Mouse (Mus musculus): ENCODE measurements around the gene Krtap5-5. TPM values are rescaled to one million over a fixed set of nuclear protein-coding genes. Genes with fewer than 3 reads are reported as not detected.
"Not testable (repeated sequence)": the region's sequence is repeated elsewhere in the genome, so short reads cannot be mapped to it uniquely, and the experiment has no call there.

Gene Krtap5-5
- total RNA-seq (2021): not detected

- DNase-seq; intact Hi-C loops (cut with DNase I): not testable (repeated sequence)
Observed at GRCm38 (mm10) chr7:142229871-142230270, at the start of gene Krtap5-5. Gene Krtap5-5 (minus strand): TSS chr7:142229971.

DNA sequence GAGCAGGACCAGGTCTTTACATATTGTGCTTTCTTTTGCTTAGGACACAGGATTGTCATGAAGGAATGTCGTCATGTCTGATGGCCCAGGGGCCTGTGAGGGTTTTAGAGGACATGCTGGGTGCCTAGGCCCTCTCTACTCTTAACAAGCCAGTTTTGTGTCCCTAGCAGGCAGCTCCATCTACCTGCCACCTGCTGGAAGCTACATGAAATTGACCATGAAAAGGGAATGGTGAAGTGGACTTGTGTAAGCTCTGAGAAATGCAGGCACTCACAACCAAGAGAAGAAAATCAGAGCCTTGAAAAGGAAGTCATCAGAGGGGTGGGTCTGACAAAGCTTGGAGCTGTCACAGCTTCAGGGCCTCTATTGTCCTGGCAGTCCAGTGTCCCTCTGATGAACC is 49.5 kb upstream of the Krtap5-5 start:
- DNase-seq; intact Hi-C loops (cut with DNase I): not testable (repeated sequence)

- intact Hi-C loops (cut with DNase I): loop anchor here (1.0 kb wide), 1 partner anchor 15 kb away; no protein-coding TSS in a partner anchor
- peak; percentile 69 for DNase-seq
Observed at GRCm38 (mm10) chr7:142278183-142278582, 48.4 kb upstream of the Krtap5-5 start.

GRCm38 (mm10) chr7:142274263-142274662 is 44.5 kb upstream of the Krtap5-5 start, which contains the start of gene Gm4559:
Gene Gm4559 (minus strand): TSS chr7:142274363.
- intact Hi-C loops (cut with DNase I); DNase-seq: not testable (repeated sequence)

GRCm38 (mm10) chr7:142258254-142258653 is 28.5 kb upstream of the Krtap5-5 start, which contains the start of gene Gm2431:
Gene Gm2431 (minus strand): TSS chr7:142258354.
- DNase-seq; intact Hi-C loops (cut with DNase I): not testable (repeated sequence)

DNA sequence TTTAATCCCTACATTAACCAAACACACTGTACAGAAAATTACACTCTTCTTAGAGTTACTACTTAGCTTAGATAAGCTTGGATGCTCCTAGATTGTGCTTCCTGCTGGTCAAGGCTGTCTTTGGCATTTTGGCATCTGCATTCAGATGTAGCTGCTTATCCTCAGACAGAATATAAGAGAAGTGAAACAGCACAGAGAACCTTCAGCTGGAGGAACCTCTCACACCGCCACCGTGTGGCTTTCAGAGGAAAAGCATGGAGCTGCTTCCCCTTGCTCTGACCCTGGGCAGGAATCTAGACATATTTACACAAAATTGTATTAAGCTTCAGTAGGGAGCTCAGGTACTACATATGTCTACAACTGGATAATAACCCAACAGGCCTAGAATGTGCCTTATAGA is 25.7 kb upstream of the Krtap5-5 start:
- peak; percentile 27 for DNase-seq
- intact Hi-C loops (cut with DNase I): no loop called here

- peak; percentile 44 for DNase-seq
- intact Hi-C loops (cut with DNase I): loop anchor here (10.0 kb wide), 1 partner anchor 105 kb away; the partner anchor contains the start of gene Gm45337
Observed at GRCm38 (mm10) chr7:142249824-142250223, 20.1 kb upstream of the Krtap5-5 start.

GRCm38 (mm10) chr7:142240978-142241377 is 11.2 kb upstream of the Krtap5-5 start, which contains the start of gene Gm40460:
Gene Gm40460 (minus strand): TSS chr7:142241078.
- intact Hi-C loops (cut with DNase I): loop anchor here (10.0 kb wide), 1 partner anchor 96 kb away; the partner anchor contains the start of gene Gm45337
- no peak for DNase-seq

GRCm38 (mm10) chr7:142231540-142231939 is 1.8 kb upstream of the Krtap5-5 start:
- intact Hi-C loops (cut with DNase I): no loop called here
- no peak for DNase-seq

GRCm38 (mm10) chr7:142224518-142224917 is 5.3 kb downstream of the Krtap5-5 start:
- intact Hi-C loops (cut with DNase I): no loop called here
- DNase-seq: peak; percentile 8

GRCm38 (mm10) chr7:142212136-142212535 is 17.6 kb downstream of the Krtap5-5 start:
- DNase-seq; intact Hi-C loops (cut with DNase I): not testable (repeated sequence)

- intact Hi-C loops (cut with DNase I): no loop called here
- no peak for DNase-seq
Observed at GRCm38 (mm10) chr7:142211559-142211958, 18.2 kb downstream of the Krtap5-5 start, which contains the start of gene Gm7579. Gene Gm7579 (plus strand): TSS chr7:142211859.

DNA sequence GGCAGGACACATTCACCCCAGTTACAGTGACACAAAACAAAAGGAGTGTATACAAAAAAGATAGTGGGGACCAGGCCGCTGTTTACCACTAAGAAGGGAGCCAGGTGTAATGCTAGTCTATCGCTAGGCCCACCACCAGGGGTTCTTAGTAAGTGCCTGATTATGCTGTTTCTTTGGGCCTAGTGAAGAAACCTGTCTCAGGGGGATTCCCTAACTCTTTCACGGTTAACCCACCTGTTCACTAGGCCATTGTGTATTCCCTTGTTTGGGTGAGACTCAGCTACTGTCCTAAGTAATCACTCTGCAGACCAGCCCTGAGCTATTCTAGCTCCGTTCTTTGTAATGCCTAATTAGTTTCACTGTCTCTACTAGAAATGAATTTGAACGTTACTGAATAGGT is 22.9 kb downstream of the Krtap5-5 start:
- intact Hi-C loops (cut with DNase I); DNase-seq: not testable (repeated sequence)

GRCm38 (mm10) chr7:142205488-142205887 is 24.3 kb downstream of the Krtap5-5 start:
- intact Hi-C loops (cut with DNase I): no loop called here

GRCm38 (mm10) chr7:142201064-142201463 is 28.7 kb downstream of the Krtap5-5 start, which contains the start of gene Krtap5-3:
Gene Krtap5-3 (plus strand): TSS chr7:142201364.
- intact Hi-C loops (cut with DNase I): no loop called here
- DNase-seq: no peak

More at GRCm38 (mm10) chr7:142205488-142205887, 24.3 kb downstream of the Krtap5-5 start:
- no peak for DNase-seq

DNA sequence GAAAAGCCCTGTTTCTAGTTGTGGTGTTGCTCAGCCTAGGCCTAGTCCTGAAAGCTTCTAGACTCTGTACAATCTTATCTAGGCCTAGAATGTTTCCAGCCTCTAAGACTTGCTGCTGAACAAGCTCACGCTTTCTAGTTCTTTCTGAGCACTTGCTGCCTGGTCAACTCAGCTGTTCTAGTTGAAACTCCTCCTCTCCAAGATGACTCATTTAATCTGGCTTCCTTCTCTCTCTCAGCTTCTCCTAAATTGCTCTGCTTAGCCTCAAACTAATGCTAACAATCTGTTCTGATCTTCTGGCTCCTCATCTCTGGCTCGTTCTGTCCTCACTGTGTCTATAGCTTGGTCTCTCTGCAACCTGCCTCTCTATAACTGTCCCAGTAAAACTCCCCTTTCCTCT is 31.0 kb downstream of the Krtap5-5 start:
- no peak for DNase-seq
- intact Hi-C loops (cut with DNase I): no loop called here

DNA sequence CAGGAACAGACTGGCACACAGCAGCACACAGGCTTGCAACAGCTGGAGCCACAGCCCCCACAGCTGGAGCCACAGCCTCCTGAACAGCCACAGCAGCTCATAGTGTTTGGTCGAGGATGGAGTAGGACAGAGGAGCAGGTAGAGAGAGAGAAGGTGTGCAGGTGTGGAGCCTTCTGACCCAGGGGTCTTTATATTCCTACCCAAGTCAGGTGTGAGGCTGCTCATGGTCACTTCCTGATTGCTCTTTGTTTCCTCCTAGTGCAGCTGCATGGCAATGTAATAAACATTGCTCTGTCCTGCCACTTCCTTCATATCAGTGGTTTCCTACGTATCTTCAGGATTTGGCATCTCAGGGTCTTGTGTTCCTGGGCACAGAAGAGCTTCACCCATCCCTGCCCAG is 39.5 kb downstream of the Krtap5-5 start, which contains the start of gene Gm10153:
Gene Gm10153, minus strand, starts transcription at position 101 of the 400 bp plus-strand sequence.
- intact Hi-C loops (cut with DNase I): no loop called here
- no peak for DNase-seq

GRCm38 (mm10) chr7:142188156-142188555 is 41.6 kb downstream of the Krtap5-5 start:
- DNase-seq: peak; percentile 31
- intact Hi-C loops (cut with DNase I): no loop called here

DNA sequence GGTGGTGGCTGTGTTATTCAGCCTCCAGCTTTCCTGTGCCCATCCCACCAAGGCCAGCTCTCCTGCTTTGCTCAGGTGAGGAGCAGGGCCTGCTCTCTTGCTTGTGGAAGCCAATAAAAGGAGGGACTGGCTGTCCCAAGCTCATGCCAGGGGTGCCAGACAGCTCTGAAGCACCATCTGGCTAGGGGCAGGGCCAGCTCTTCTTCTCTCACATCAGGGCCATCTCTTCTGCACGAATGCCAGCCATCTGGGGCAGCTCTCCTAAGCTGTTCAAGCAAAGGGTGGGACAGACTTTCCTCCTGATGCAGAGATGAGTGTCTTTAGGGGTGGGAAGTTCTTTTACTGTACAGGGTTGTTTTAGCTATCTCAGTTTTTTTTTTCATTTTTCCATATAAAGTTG is 48.8 kb downstream of the Krtap5-5 start:
- intact Hi-C loops (cut with DNase I): no loop called here
- DNase-seq: peak; percentile 78
